Mouse (Mus musculus) urinary bladder, postnatal 25 days (tissue): Measurements from ENCODE around the gene Pdzd2.

Source experiments
- DNase-seq: peaks from one replicate; pipeline ENCODE4 v3.0.0; 2022; ENCODE audit warnings: low spot score

The Pdzd2 gene

DNA sequence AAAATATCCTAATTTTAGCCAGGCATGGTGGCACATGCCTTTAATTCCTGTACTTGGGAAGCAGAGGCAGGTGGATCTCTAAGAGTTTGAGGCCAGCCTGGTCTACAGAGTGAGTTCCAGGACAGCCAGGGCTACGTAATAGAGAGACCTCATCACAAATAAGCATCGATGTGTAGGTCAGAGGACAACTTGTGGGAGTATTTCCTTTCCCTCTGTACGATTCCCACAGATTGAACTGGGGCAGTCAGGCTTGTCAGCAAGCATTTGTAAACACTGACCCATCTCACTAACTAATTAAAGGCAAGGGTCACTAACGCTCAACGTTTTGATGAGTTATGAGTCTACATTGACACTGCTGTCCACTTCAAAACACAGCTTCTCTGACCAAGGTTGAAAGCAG, 425.1 kb downstream of the Pdzd2 start:
- no peak for DNase-seq

DNA sequence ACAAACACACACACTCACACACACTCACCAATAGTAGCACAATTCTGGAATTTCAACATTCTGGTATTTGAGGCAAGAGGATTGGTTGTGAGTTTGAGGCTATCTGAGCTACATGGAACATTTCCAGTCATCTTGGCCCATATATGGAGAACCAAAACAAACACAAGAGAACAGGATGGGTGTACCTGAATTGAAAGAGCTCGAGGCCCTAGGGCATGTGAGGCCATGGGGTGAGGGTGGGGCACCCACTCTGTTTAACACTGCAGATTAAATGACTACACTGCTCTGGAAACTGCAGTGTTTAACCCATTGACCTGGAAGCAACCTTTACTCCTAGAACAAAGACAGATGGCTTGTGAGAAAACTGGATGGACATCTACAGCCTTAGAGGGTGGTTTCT, 426.5 kb downstream of the Pdzd2 start:
- DNase-seq: no peak

- DNase-seq: no peak
These were observed 428.3 kb downstream of the Pdzd2 start for GRCm38 (mm10) chr15:12311465-12311864.

- DNase-seq: no peak
These were observed 429.0 kb downstream of the Pdzd2 start for GRCm38 (mm10) chr15:12310676-12311075.
